Mouse (Mus musculus) ES-Bruce4 (cell line): ENCODE measurements around the gene Nae1.

Experiments used
- CTCF ChIP-seq: IDR thresholded peaks from one replicate; pipeline ENCODE4 v1.8.1; 2011; ENCODE audit warnings: low read depth, low read length
- POLR2A ChIP-seq: IDR thresholded peaks from one replicate; pipeline ENCODE4 v1.8.1; 2011; ENCODE audit warnings: low read length; ENCODE audit not compliant: insufficient read depth

- TF ChIP-seq CTCF (no peak), POLR2A (no peak)
These were observed 323 bp upstream of the Nae1 start for GRCm38 (mm10) chr8:104534779-104535141.
